Mouse (Mus musculus) R1 (cell line): ENCODE data around the gene Abcc10.
A peak's percentile ranks its signal among the peaks of the same experiment; 100 is the strongest.

Experiments
- DNase-seq: peaks from one replicate; pipeline ENCODE4 v3.0.0-alpha.2; 2018; ENCODE audit warnings: low read depth, low spot score

Abcc10 gene

DNA sequence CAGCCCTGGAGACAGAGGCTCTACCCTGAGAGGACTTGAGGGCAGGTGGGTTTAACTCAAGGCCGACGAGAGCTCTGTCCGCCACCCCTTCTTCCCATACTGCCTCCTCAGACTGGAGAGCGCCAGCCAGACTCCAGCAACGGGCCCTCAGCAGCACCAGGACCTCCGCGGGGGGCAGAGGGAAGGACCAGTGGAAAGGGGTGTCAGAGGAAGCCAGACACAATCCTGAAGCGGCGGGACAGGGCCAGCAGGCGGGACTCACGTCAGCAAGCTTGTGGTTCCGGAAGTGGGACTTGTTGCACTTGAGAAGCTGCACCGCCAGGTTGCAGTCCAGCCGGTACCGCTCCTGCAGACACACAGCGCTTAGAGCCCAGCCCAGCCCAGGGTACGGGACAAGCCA lies 68.5 kb downstream of the Abcc10 start:
- no peak for DNase-seq

DNA sequence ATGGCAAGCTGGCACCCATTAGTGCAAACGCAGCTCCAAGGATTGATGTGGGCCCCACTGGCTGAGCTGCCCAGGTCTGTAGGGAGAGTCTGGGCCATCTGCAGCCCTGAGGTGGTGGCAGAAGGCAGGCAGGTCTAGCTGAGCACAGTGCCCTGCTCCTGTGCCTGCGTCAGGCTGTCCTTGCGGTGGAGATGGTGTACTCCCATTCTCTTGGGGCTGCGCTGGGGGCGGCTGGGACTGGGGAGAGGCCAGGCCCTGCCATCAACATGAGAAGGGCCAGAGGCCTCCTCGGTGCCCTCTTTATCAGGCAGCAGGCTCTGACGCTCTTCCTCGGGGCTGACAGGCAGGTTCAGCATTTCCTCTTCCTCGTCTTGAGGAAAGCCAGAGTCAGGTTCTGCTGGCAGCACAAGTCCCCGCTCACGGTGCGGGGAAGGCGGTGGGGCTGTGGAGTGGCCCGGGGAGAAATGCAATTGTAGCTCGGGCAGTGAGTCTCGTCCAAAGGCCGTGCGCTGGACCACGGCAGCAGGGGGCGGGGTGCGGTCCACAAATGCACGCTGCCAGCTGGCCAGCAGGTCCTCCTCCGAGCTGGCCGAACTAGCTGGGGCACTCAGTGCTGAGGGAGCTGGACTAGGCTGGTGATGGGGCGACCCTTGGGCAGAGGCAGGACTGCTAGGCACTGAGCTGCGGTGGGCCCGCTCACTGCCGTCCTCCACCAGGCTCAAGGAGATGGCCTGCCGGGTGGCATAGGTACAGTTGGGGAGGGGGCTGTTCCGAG lies 69.7 kb downstream of the Abcc10 start:
- DNase-seq = peak; percentile 45

DNA sequence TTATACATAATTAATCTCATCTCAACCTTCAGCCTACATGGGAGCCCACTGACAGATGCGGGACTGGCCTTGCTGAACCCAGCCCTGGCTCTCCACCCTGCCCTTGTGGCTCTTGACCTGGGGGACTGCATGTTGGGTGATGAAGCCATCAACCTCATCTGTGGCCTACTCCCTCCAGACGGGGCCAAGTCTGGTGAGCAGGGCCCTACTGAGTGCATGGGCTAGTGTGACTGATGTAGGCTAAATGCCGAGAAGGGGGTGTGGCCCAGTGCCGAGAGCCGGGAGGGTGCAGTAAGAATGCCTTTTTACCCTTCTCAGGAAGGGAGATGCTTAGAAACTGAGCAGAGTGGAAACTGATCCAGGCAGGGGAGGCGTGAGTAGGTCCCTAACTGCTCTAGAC lies 73.0 kb downstream of the Abcc10 start:
- no peak for DNase-seq

DNA sequence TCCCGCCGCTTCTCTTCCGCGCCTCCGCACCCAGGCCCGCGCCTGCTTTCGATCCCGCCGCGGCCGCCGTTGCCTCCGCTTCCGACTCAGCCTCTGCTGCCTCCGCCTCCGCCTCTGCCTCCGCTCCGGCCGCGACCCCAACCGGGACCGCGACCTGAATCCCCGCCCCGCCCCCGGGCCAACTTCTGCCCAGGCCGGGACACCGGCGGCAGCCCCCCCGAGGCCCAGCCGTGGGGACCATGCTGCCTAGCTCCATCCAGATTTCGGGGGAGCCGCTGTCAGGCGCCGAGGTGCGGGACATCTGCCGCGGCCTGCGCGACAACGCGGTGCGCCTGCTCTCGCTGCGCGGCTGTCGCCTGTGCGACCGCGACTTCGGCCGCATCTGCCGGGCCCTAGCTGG lies 74.0 kb downstream of the Abcc10 start:
- DNase-seq = no peak

DNA sequence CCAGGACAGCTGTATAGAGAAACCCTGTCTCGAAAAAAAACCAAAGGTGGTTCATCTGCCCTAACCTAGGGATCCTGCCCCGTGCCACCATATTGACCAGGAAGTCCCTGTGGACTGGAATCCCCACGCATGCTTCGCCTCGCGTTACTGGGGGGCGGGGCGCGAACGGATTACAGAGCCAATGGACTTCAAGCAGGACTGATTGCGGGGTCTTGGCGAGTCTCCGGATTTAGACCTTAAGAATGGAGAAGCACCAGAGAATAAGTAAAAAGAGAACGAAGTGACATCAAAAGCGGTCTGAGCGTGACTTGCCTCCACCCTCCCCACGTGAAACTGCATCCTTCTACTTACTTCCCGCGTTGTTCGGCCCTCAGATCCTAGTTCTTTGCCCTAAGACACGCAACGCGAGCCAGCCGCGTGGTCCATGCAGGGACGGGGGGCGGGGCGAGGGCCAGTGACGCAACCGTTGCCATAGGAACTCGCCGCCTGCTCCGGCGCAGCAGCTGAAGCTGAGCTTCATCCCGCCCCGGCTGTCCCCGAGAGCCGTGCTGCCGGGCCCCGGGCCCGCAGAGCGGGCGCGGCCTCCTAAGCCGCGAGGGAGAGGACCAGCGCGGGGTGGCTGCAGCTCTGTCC lies 74.6 kb downstream of the Abcc10 start, which contains the start of gene Lrrc73:
Gene Lrrc73, plus strand, starts transcription at position 80 of the 633 bp plus-strand sequence.
- DNase-seq = peak; percentile 89
